ENCODE assay signal across 18 mouse cellular contexts in genomic region chr1:166151341-166151740, GRCm38 (mm10). TPM values are rescaled to one million over a fixed set of nuclear protein-coding genes. Genes with fewer than 3 reads are reported as not detected.
DNase-seq lines count a peak whose midpoint lies in the region; ATAC-seq and TF ChIP-seq lines count a peak whose summit lies in the region.
"Had no signal": no experiment of that assay in that cellular context is flagged by ENCODE, and none has a peak within 500 bp of the region (broad histone marks: within the 10 kb centered on the region; RNA-seq: fewer than 3 reads in every experiment).

No protein-coding gene starts in this region.

- H3K4me1 ChIP-seq in embryonic facial prominence, embryonic 11.5 days (ENCODE audit: control insufficient read depth, insufficient read depth, low read length) = no peaks in the 10 kb centered on the region
- H3K4me1 ChIP-seq in embryonic facial prominence, embryonic 10.5 days = peaks cover 10% of the 10 kb centered on the region
- H3K4me1 ChIP-seq in midbrain, postnatal 0 days (ENCODE audit: insufficient read depth, low read length) = no peaks in the 10 kb centered on the region
- H3K4me1 ChIP-seq in midbrain, embryonic 10.5 days = peaks cover 10% of the 10 kb centered on the region
- H3K4me1 ChIP-seq in stomach, postnatal 0 days (replicated peaks; ENCODE audit: control insufficient read depth, insufficient read depth) = peaks cover 4% of the 10 kb centered on the region; the same call in 1 of the 2 replicates

- TF ChIP-seq CTCF in layer of hippocampus, adult 2 months (conservative IDR thresholded peaks at IDR 0.05) = peak; percentile 65
- TF ChIP-seq CTCF in midbrain, postnatal 0 days (IDR thresholded peaks at IDR 0.05) = peak; percentile 71
- TF ChIP-seq CTCF in stomach, postnatal 0 days (IDR thresholded peaks at IDR 0.05; ENCODE audit: low read depth) = peak; percentile 50

- H3K4me2 ChIP-seq in embryonic facial prominence, embryonic 11.5 days (ENCODE audit: low read depth, low read length) = no peak overlapping the region
- H3K4me2 ChIP-seq in midbrain, postnatal 0 days (ENCODE audit: low read depth, low read length, poor library complexity, severe bottlenecking) = no peak overlapping the region
- H3K4me2 ChIP-seq in stomach, postnatal 0 days (replicated peaks; ENCODE audit: low read depth) = no peak overlapping the region
- H3K4me2 ChIP-seq: kidney, embryonic 15.5 days; liver, embryonic 12.5 days had no signal

- no peaks in the 10 kb centered on the region for H3K36me3 ChIP-seq in embryonic facial prominence, embryonic 11.5 days (replicated peaks; ENCODE audit: control insufficient read depth, insufficient read depth, low read depth, low read length)
- no peaks in the 10 kb centered on the region for H3K36me3 ChIP-seq in embryonic facial prominence, embryonic 10.5 days (replicated peaks)
- no peaks in the 10 kb centered on the region for H3K36me3 ChIP-seq in midbrain, postnatal 0 days (ENCODE audit: insufficient read depth, low read length)
- H3K36me3 ChIP-seq in midbrain, embryonic 10.5 days = no peaks in the 10 kb centered on the region
- H3K36me3 ChIP-seq in stomach, postnatal 0 days (ENCODE audit: control insufficient read depth, insufficient read depth, low read length) = no peaks in the 10 kb centered on the region
- H3K36me3 ChIP-seq: kidney, embryonic 15.5 days; limb, embryonic 10.5 days; liver, embryonic 12.5 days had no signal

- H3K27ac ChIP-seq in embryonic facial prominence, embryonic 11.5 days (replicated peaks; ENCODE audit: low read depth, low read length) = no peak overlapping the region
- H3K27ac ChIP-seq in embryonic facial prominence, embryonic 10.5 days (replicated peaks) = no peak overlapping the region
- no peak overlapping the region for H3K27ac ChIP-seq in layer of hippocampus, adult 2 months
- no peak overlapping the region for H3K27ac ChIP-seq in midbrain, postnatal 0 days (ENCODE audit: low read depth, low read length)
- no peak overlapping the region for H3K27ac ChIP-seq in midbrain, embryonic 10.5 days (replicated peaks)
- H3K27ac ChIP-seq in stomach, postnatal 0 days (replicated peaks) = no peak overlapping the region
- H3K27ac ChIP-seq: kidney, embryonic 15.5 days; limb, embryonic 10.5 days; liver, embryonic 12.5 days had no signal

- no peaks in the 10 kb centered on the region for H3K9me3 ChIP-seq in embryonic facial prominence, embryonic 11.5 days (replicated peaks; ENCODE audit: control insufficient read depth, low read length)
- no peaks in the 10 kb centered on the region for H3K9me3 ChIP-seq in embryonic facial prominence, embryonic 10.5 days
- H3K9me3 ChIP-seq in midbrain, postnatal 0 days (ENCODE audit: low read length) = no peaks in the 10 kb centered on the region
- no peaks in the 10 kb centered on the region for H3K9me3 ChIP-seq in midbrain, embryonic 10.5 days (replicated peaks)
- no peaks in the 10 kb centered on the region for H3K9me3 ChIP-seq in stomach, postnatal 0 days (ENCODE audit: control insufficient read depth, low read length)
- H3K9me3 ChIP-seq: kidney, embryonic 15.5 days; limb, embryonic 10.5 days; liver, embryonic 12.5 days had no signal

- no peak for ATAC-seq in embryonic facial prominence, embryonic 11.5 days (replicated peaks; ENCODE audit: insufficient number of reproducible peaks, low FRiP score, low TSS enrichment, low read depth)
- ATAC-seq in midbrain, postnatal 0 days (ENCODE audit: low FRiP score) = no peak
- no peak for ATAC-seq in stomach, postnatal 0 days (ENCODE audit: low FRiP score, low TSS enrichment)
- ATAC-seq: liver, embryonic 12.5 days had no signal

- peaks cover 8% of the 10 kb centered on the region for H3K27me3 ChIP-seq in embryonic facial prominence, embryonic 11.5 days (ENCODE audit: control insufficient read depth, insufficient read depth, low read length)
- H3K27me3 ChIP-seq in embryonic facial prominence, embryonic 10.5 days (replicated peaks; ENCODE audit: low read depth, poor library complexity, severe bottlenecking) = peaks cover 21% of the 10 kb centered on the region
- H3K27me3 ChIP-seq in midbrain, postnatal 0 days (ENCODE audit: insufficient read depth, low read length) = peaks cover 12% of the 10 kb centered on the region
- peaks cover 21% of the 10 kb centered on the region for H3K27me3 ChIP-seq in midbrain, embryonic 10.5 days (ENCODE audit: low read depth, poor library complexity, severe bottlenecking)
- no peaks in the 10 kb centered on the region for H3K27me3 ChIP-seq in stomach, postnatal 0 days (ENCODE audit: control insufficient read depth, insufficient read depth, low read length)

- WGBS in embryonic facial prominence, embryonic 11.5 days = 68% methylated on average over 11 of the region's 11 CpGs
- 69% methylated on average over 11 of the region's 11 CpGs for WGBS in embryonic facial prominence, embryonic 10.5 days
- 29% methylated on average over 11 of the region's 11 CpGs for WGBS in midbrain, postnatal 0 days
- WGBS in midbrain, embryonic 10.5 days = 75% methylated on average over 11 of the region's 11 CpGs
- WGBS in stomach, postnatal 0 days = 60% methylated on average over 11 of the region's 11 CpGs

- H3K9ac ChIP-seq in embryonic facial prominence, embryonic 11.5 days (replicated peaks; ENCODE audit: low read length) = no peak overlapping the region
- H3K9ac ChIP-seq in midbrain, postnatal 0 days (replicated peaks; ENCODE audit: low read length, poor library complexity, severe bottlenecking) = no peak overlapping the region
- no peak overlapping the region for H3K9ac ChIP-seq in stomach, postnatal 0 days (ENCODE audit: low read length)
- H3K9ac ChIP-seq: kidney, embryonic 15.5 days; liver, embryonic 12.5 days had no signal

- peak; percentile 42 for DNase-seq in embryonic facial prominence, embryonic 11.5 days (ENCODE audit: low spot score)
- DNase-seq in embryonic facial prominence, embryonic 10.5 days (ENCODE audit: low spot score) = no peak
- no peak for DNase-seq in layer of hippocampus, adult 2 months (ENCODE audit: low spot score in 2 of 2)
- no peak for DNase-seq in layer of hippocampus, adult 9-11 months
- DNase-seq in midbrain, postnatal 0 days (ENCODE audit: low spot score) = peak; percentile 64
- no peak for DNase-seq in midbrain, embryonic 10.5 days (ENCODE audit: low spot score)
- DNase-seq in stomach, postnatal 0 days (ENCODE audit: low spot score) = no peak
- DNase-seq in thymus, postnatal 25 days = no peak
- DNase-seq: adrenal gland, postnatal 36 days; cerebellum, adult 9-10 months; gastrocnemius, postnatal 14 days; heart, postnatal 14 days; spleen, adult 18-20 months; thymus, adult 2 months had no signal

- TF ChIP-seq EP300 in stomach, postnatal 0 days (optimal IDR thresholded peaks at IDR 0.05) = no peak

- H3K4me3 ChIP-seq in embryonic facial prominence, embryonic 11.5 days (ENCODE audit: low read depth, low read length) = no peak overlapping the region
- H3K4me3 ChIP-seq in embryonic facial prominence, embryonic 10.5 days = no peak overlapping the region
- no peak overlapping the region for H3K4me3 ChIP-seq in layer of hippocampus, adult 2 months
- no peak overlapping the region for H3K4me3 ChIP-seq in midbrain, postnatal 0 days (ENCODE audit: low read depth, low read length)
- no peak overlapping the region for H3K4me3 ChIP-seq in midbrain, embryonic 10.5 days
- H3K4me3 ChIP-seq in stomach, postnatal 0 days (ENCODE audit: low read depth, low read length) = no peak overlapping the region
- H3K4me3 ChIP-seq: kidney, embryonic 15.5 days; limb, embryonic 10.5 days; liver, embryonic 12.5 days had no signal

RNA-seq across cellular contexts. Expression of gene Gpa33, which starts 21.3 kb away (rescaled TPM):
- 0.10 and 0.34 TPM in 2 replicates for polyA plus RNA-seq in embryonic facial prominence, embryonic 11.5 days (2014; fragmentation: Nextera tagmentation; extraction: Ambion mirVana)
- polyA plus RNA-seq in embryonic facial prominence, embryonic 10.5 days (2016; fragmentation: Nextera tagmentation; extraction: Ambion mirVana) = 0.11 and 0.15 TPM in 2 replicates
- not detected for total RNA-seq in layer of hippocampus, adult 2 months (2021)
- 0.14 TPM in 1 of 2 replicates, not detected in the other for total RNA-seq in midbrain, postnatal 0 days (2014; rRNA removed)
- 0.17 TPM in 1 of 2 replicates, not detected in the other for polyA plus RNA-seq in midbrain, postnatal 0 days (2015; fragmentation: Nextera tagmentation; extraction: Ambion mirVana)
- polyA plus RNA-seq in midbrain, embryonic 10.5 days (2016; fragmentation: Nextera tagmentation; extraction: Ambion mirVana) = 0.31 and 0.55 TPM in 2 replicates
- polyA plus RNA-seq in stomach, postnatal 0 days (2015; fragmentation: Nextera tagmentation; extraction: Ambion mirVana) = 34.3 and 35.6 TPM in 2 replicates
- total RNA-seq: gastrocnemius, postnatal 14 days; heart, adult 8-10 months; heart, postnatal 14 days had no signal
- polyA plus RNA-seq: liver, embryonic 12.5 days had no signal

RNA-seq across cellular contexts. Expression of gene Dusp27, which starts 23.6 kb away (rescaled TPM):
- polyA plus RNA-seq in embryonic facial prominence, embryonic 11.5 days (2014; fragmentation: Nextera tagmentation; extraction: Ambion mirVana) = 1.7 and 2.2 TPM in 2 replicates
- 1.8 and 2.5 TPM in 2 replicates for polyA plus RNA-seq in embryonic facial prominence, embryonic 10.5 days (2016; fragmentation: Nextera tagmentation; extraction: Ambion mirVana)
- total RNA-seq in layer of hippocampus, adult 2 months (2021) = not detected
- 0.71 and 1.2 TPM in 2 replicates for total RNA-seq in midbrain, postnatal 0 days (2014; rRNA removed)
- polyA plus RNA-seq in midbrain, postnatal 0 days (2015; fragmentation: Nextera tagmentation; extraction: Ambion mirVana) = 0.59 and 0.72 TPM in 2 replicates
- polyA plus RNA-seq in midbrain, embryonic 10.5 days (2016; fragmentation: Nextera tagmentation; extraction: Ambion mirVana) = 2.7 and 3.5 TPM in 2 replicates
- polyA plus RNA-seq in stomach, postnatal 0 days (2015; fragmentation: Nextera tagmentation; extraction: Ambion mirVana) = 0.50 and 0.57 TPM in 2 replicates

Comparison
In these comparisons a context has a peak if more than half of its experiments do, and no peak if none do; other contexts are left out.
1. DNase-seq: peak in embryonic facial prominence, embryonic 11.5 days (single experiment) and midbrain, postnatal 0 days (single experiment); none in embryonic facial prominence, embryonic 10.5 days (single experiment), layer of hippocampus, adult 2 months (0 of 2), layer of hippocampus, adult 9-11 months (single experiment), midbrain, embryonic 10.5 days (single experiment), stomach, postnatal 0 days (single experiment) and thymus, postnatal 25 days (single experiment).
2. RNA of gene Gpa33, which starts 21.3 kb away (polyA plus RNA-seq): 34.3 to 35.6 TPM in stomach, postnatal 0 days; 0.10 to 0.34 TPM in embryonic facial prominence, embryonic 11.5 days, 0.31 to 0.55 TPM in midbrain, embryonic 10.5 days, 0.17 TPM in midbrain, postnatal 0 days and 0.11 to 0.15 TPM in embryonic facial prominence, embryonic 10.5 days; every median in the first group is over 10 times any median in the second.
3. Peak in every context shown above with its lines, with median percentiles within 50 percentile points of each other: CTCF ChIP-seq.